Comparison of ENCODE assay signal across 19 mouse cellular contexts in the genomic region with DNA sequence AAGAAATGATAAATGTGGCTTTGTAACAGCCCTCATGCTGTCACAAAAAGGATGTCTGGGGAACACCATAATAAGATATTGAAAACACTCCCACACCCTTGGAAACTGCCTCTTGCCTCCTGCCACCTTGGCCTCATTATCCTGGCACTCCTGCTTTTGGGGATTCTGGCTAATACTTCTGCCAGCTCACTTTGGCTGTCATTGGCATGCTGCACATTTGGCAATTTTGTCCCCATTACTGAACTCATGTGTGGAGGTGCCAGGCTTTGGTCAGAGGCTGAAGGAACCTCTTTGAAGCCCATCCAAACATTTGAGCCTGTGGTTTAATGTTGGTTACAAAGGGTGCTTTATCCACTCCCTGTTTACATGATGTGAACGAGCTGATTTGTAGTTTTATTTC.
DNase-seq lines count a peak whose midpoint lies in the region; ATAC-seq lines count a peak whose summit lies in the region.
"Had no signal": no experiment of that assay in that cellular context is flagged by ENCODE, and none has a peak within 500 bp of the region (broad histone marks: within the 10 kb centered on the region; RNA-seq: fewer than 3 reads in every experiment).

No protein-coding gene starts in this region.

- 45% methylated on average over 1 of the region's 1 CpGs for WGBS in forebrain, embryonic 14.5 days
- WGBS in forebrain, embryonic 10.5 days, result 81% methylated on average over 1 of the region's 1 CpGs

- H3K36me3 ChIP-seq in forebrain, embryonic 14.5 days (ENCODE audit: control insufficient read depth, insufficient read depth, low read length), result no peaks in the 10 kb centered on the region
- no peaks in the 10 kb centered on the region for H3K36me3 ChIP-seq in forebrain, embryonic 10.5 days (replicated peaks)
- H3K36me3 ChIP-seq: embryonic facial prominence, embryonic 12.5 days; G1E; heart, embryonic 13.5 days; stomach, embryonic 15.5 days had no signal

- H3K27ac ChIP-seq in forebrain, embryonic 14.5 days (ENCODE audit: low read depth, low read length), result no peak overlapping the region
- no peak overlapping the region for H3K27ac ChIP-seq in forebrain, embryonic 10.5 days
- H3K27ac ChIP-seq: embryonic facial prominence, embryonic 12.5 days; heart, embryonic 13.5 days; macrophage; stomach, embryonic 15.5 days had no signal

- peak; percentile 45; the same call in 1 of the 2 replicates for ATAC-seq in forebrain, embryonic 14.5 days
- ATAC-seq: intestine, embryonic 16.5 days had no signal

- no peaks in the 10 kb centered on the region for H3K27me3 ChIP-seq in forebrain, embryonic 14.5 days (replicated peaks; ENCODE audit: control insufficient read depth, insufficient read depth, low read length)
- H3K27me3 ChIP-seq in forebrain, embryonic 10.5 days (ENCODE audit: poor library complexity, severe bottlenecking), result no peaks in the 10 kb centered on the region
- H3K27me3 ChIP-seq: embryonic facial prominence, embryonic 12.5 days; heart, embryonic 13.5 days; stomach, embryonic 15.5 days had no signal

- H3K9ac ChIP-seq in forebrain, embryonic 14.5 days (ENCODE audit: low read length), result no peak overlapping the region
- H3K9ac ChIP-seq: embryonic facial prominence, embryonic 12.5 days; heart, embryonic 13.5 days; lung, embryonic 14.5 days; stomach, embryonic 15.5 days had no signal

- H3K4me1 ChIP-seq in forebrain, embryonic 14.5 days (ENCODE audit: control insufficient read depth, insufficient read depth, low read length), result no peaks in the 10 kb centered on the region
- H3K4me1 ChIP-seq in forebrain, embryonic 10.5 days, result peaks cover 2% of the 10 kb centered on the region
- H3K4me1 ChIP-seq: embryonic facial prominence, embryonic 12.5 days; heart, embryonic 13.5 days; stomach, embryonic 15.5 days had no signal

- H3K9me3 ChIP-seq in forebrain, embryonic 14.5 days (replicated peaks; ENCODE audit: control insufficient read depth, low read length), result no peaks in the 10 kb centered on the region
- no peaks in the 10 kb centered on the region for H3K9me3 ChIP-seq in forebrain, embryonic 10.5 days
- H3K9me3 ChIP-seq: embryonic facial prominence, embryonic 12.5 days; G1E; heart, embryonic 13.5 days; stomach, embryonic 15.5 days had no signal

- no peak overlapping the region for H3K4me3 ChIP-seq in forebrain, embryonic 14.5 days (ENCODE audit: low read depth, low read length)
- H3K4me3 ChIP-seq in forebrain, embryonic 10.5 days, result no peak overlapping the region
- H3K4me3 ChIP-seq: embryonic facial prominence, embryonic 12.5 days; heart, embryonic 13.5 days; stomach, embryonic 15.5 days had no signal

- H3K4me2 ChIP-seq in forebrain, embryonic 14.5 days (ENCODE audit: low read length), result no peak overlapping the region
- H3K4me2 ChIP-seq: embryonic facial prominence, embryonic 12.5 days; heart, embryonic 13.5 days; liver, embryonic 11.5 days; lung, embryonic 14.5 days; midbrain, embryonic 11.5 days; stomach, embryonic 15.5 days had no signal

- peak; percentile 69 for DNase-seq in forebrain, embryonic 14.5 days (ENCODE audit: low spot score)
- DNase-seq in forebrain, embryonic 10.5 days (ENCODE audit: extremely low spot score, low spot score), result no peak
- DNase-seq in layer of hippocampus, adult 9-11 months, result peak; percentile 6
- no peak for DNase-seq in layer of hippocampus, adult 9-10 months (ENCODE audit: low spot score)
- peak; percentile 3 for DNase-seq in brain, adult 2 months (ENCODE audit: low read depth, low spot score)
- DNase-seq in fibroblast of lung, adult 2 months (ENCODE audit: low read depth), result peak; percentile 25
- DNase-seq in c-Kit-positive CD71-positive TER-119-positive erythroid progenitor cells, embryonic 14.5 days (ENCODE audit: low spot score), result no peak
- no peak for DNase-seq in kidney, adult 11 months
- DNase-seq: heart, postnatal 36 days; lung, embryonic 14.5 days; thymus, adult 2 months had no signal

Comparison
In these comparisons a context has a peak if more than half of its experiments do, and no peak if none do; other contexts are left out.
1. DNase-seq: peak in forebrain, embryonic 14.5 days (single experiment), layer of hippocampus, adult 9-11 months (single experiment), brain, adult 2 months (single experiment) and fibroblast of lung, adult 2 months (single experiment); none in forebrain, embryonic 10.5 days (single experiment), layer of hippocampus, adult 9-10 months (single experiment), c-Kit-positive CD71-positive TER-119-positive erythroid progenitor cells, embryonic 14.5 days (single experiment) and kidney, adult 11 months (single experiment).